Mouse (Mus musculus) retina, embryonic 14.5 days (tissue): ENCODE data around the gene Rflna.

Experiments used
- DNase-seq: peaks from one replicate; pipeline ENCODE4 v3.0.0-alpha.2; 2015; ENCODE audit warnings: low spot score

Gene Rflna

GRCm38 (mm10) chr5:125006896-125007295, 3.9 kb downstream of the Rflna start:
- no peak for DNase-seq

GRCm38 (mm10) chr5:125011166-125011565, 8.1 kb downstream of the Rflna start:
- no peak for DNase-seq

GRCm38 (mm10) chr5:125011628-125012027, 8.6 kb downstream of the Rflna start:
- DNase-seq = no peak

- DNase-seq = peak; percentile 76
Measured at GRCm38 (mm10) chr5:125014497-125014896, 11.5 kb downstream of the Rflna start.

GRCm38 (mm10) chr5:125015066-125015465, 12.0 kb downstream of the Rflna start:
- DNase-seq = no peak

- no peak for DNase-seq
Measured at GRCm38 (mm10) chr5:125015576-125015975, 12.6 kb downstream of the Rflna start.

GRCm38 (mm10) chr5:125016421-125017242, 13.6 kb downstream of the Rflna start:
- no peak for DNase-seq

- DNase-seq = no peak
Measured at GRCm38 (mm10) chr5:125017332-125017731, 14.3 kb downstream of the Rflna start.

- DNase-seq = no peak
Measured at GRCm38 (mm10) chr5:125019099-125019498, 16.1 kb downstream of the Rflna start.

GRCm38 (mm10) chr5:125021298-125021697, 18.3 kb downstream of the Rflna start:
- no peak for DNase-seq

GRCm38 (mm10) chr5:125024002-125024401, 21.0 kb downstream of the Rflna start:
- DNase-seq = peak; percentile 59

- no peak for DNase-seq
Measured at GRCm38 (mm10) chr5:125028371-125028770, 25.4 kb downstream of the Rflna start.

GRCm38 (mm10) chr5:125028911-125029310, 25.9 kb downstream of the Rflna start:
- DNase-seq = no peak

GRCm38 (mm10) chr5:125036483-125036882, 33.5 kb downstream of the Rflna start:
- DNase-seq = no peak

- DNase-seq = no peak
Measured at GRCm38 (mm10) chr5:125039377-125040027, 36.5 kb downstream of the Rflna start.

GRCm38 (mm10) chr5:125040128-125040584, 37.1 kb downstream of the Rflna start:
- DNase-seq = no peak

GRCm38 (mm10) chr5:125041578-125041977, 38.6 kb downstream of the Rflna start:
- DNase-seq = no peak

- DNase-seq = no peak
Measured at GRCm38 (mm10) chr5:125043448-125043847, 40.4 kb downstream of the Rflna start.

GRCm38 (mm10) chr5:125045202-125045601, 42.2 kb downstream of the Rflna start:
- peak; percentile 53 for DNase-seq

- DNase-seq = no peak
Measured at GRCm38 (mm10) chr5:125046436-125046835, 43.4 kb downstream of the Rflna start.

GRCm38 (mm10) chr5:125049481-125049880, 46.5 kb downstream of the Rflna start:
- no peak for DNase-seq

GRCm38 (mm10) chr5:125052237-125052602, 49.2 kb downstream of the Rflna start:
- no peak for DNase-seq
